Mouse (Mus musculus): ENCODE data around the gene 1700067K01Rik. TPM values are rescaled to one million over a fixed set of nuclear protein-coding genes. Genes with fewer than 3 reads are reported as not detected.
A peak's percentile ranks its signal among the peaks of the same experiment; 100 is the strongest.
"Not testable (repeated sequence)": the region's sequence is repeated elsewhere in the genome, so short reads cannot be mapped to it uniquely, and the experiment has no call there.

The 1700067K01Rik gene
- polyA plus RNA-seq, 1 experiment, result 0.13 TPM

DNA sequence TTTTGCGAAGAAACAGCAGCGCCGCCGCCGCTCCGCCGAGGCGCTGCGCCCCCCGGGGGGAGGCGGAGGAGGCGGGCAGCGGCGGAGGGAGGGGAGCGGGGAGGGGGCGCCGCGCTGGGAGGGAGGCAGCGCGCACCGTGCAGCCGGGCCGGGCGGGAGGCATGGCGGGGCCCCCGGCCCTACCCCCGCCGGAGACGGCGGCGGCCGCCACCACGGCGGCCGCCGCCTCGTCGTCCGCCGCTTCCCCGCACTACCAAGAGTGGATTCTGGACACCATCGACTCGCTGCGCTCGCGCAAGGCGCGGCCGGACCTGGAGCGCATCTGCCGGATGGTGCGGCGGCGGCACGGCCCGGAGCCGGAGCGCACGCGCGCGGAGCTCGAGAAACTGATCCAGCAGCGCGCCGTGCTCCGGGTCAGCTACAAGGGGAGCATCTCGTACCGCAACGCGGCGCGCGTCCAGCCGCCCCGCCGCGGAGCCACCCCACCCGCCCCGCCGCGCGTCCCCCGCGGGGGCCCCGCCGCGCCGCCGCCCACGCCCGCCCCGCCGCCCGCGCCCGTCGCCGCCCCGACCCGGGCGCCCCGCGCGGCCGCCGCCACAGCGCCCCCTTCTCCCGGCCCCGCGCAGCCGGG, 3.7 kb upstream of the 1700067K01Rik start, which contains the start of gene Samd1:
Gene Samd1 (plus strand): TSS at position 162 of the 631 bp plus-strand sequence.
- H3K27ac ChIP-seq (ENCODE audit: insufficient read depth, low read length), result peak within 1 kb of the TSS; percentile 90
- no peaks in the 10 kb centered on the region for H3K4me1 ChIP-seq (ENCODE audit: control insufficient read depth, insufficient read depth, low read length)
- TF ChIP-seq POLR2A (IDR thresholded peaks at IDR 0.05; ENCODE audit: extremely low read depth, insufficient read depth, low read length), result no peak
- no peak for TF ChIP-seq CTCF (IDR thresholded peaks at IDR 0.05; ENCODE audit: extremely low read depth, insufficient read depth, low read length)
- H3K4me3 ChIP-seq (ENCODE audit: insufficient read depth, low read length), result peak within 1 kb of the TSS; percentile 57

DNA sequence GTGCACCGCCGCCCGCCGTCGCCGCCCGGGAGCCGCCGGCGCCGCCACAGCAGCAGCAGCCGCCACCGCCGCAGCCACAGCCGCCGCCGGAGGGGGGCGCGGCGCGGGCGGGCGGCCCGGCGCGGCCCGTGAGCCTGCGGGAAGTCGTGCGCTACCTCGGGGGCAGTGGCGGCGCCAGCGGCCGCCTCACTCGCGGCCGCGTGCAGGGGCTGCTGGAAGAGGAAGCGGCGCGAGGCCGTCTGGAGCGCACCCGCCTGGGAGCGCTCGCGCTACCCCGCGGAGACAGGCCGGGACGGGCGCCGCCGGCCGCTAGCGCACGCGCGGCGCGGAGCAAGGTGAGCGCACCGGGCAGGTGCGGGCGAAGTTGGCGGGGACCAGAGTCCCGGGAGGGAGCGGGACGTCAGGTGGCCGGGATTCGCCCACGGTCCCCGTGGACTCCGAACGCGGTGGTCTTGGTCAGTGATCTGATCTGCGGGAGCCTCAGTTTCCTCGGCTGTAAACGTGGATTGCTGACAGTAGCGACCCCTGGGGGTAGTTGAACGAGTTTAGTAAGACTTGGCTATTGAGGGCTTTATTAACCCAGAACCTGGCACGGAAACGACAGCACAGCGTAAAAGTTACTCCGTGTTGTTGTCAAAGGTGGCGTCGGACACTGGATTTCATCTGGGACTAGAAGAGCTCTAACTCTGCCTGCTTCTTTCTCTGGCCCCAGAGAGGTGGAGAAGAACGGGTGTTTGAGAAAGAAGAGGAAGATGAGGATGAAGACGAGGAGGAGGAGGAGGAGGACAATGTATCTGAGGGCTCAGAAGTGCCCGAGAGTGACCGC, 2.9 kb upstream of the 1700067K01Rik start:
- Histone ChIP-seq H3K4me1 (ENCODE audit: control insufficient read depth, insufficient read depth, low read length) (peaks cover 1% of the 10 kb centered on the region; the same call in 1 of the 2 replicates), H3K27ac (ENCODE audit: insufficient read depth, low read length) (peak overlapping the region; percentile 68; the same call in 1 of the 2 replicates), H3K4me3 (ENCODE audit: insufficient read depth, low read length) (peak overlapping the region; percentile 42)
- TF ChIP-seq CTCF (IDR thresholded peaks at IDR 0.05; ENCODE audit: extremely low read depth, insufficient read depth, low read length) (peak; percentile 26; the same call in 1 of the 2 replicates), POLR2A (IDR thresholded peaks at IDR 0.05; ENCODE audit: extremely low read depth, insufficient read depth, low read length) (no peak)

DNA sequence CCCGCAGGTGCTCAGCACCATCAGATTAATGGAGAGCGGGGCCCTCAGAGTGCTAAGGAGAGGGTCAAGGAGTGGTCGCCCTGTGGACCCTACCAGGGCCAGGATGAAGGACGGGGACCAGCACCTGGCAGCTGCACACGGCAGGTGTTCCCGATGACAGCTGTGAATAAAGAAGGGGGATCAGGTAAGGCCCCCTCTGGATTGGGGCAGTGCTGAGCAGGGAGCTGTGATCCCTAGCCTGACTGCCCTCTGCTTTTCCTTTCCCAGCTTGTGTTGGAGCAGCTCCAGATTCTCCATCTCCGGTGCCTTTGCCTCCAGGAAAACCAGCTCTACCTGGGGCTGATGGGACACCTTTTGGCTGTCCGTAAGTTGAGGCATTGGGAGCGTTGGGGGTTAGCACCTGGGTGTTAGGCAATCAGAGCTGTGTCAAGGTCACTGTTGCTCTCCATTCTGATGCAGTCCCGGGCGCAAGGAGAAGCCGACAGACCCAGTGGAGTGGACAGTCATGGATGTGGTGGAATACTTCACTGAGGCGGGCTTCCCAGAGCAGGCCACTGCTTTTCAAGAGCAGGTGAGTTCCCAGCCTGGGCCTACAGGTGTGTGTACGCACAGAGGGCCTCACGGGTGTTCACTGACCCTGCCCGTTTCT, 2.1 kb upstream of the 1700067K01Rik start:
- H3K4me3 ChIP-seq (ENCODE audit: insufficient read depth, low read length), result peak overlapping the region; percentile 42; the same call in 1 of the 2 replicates
- no peak overlapping the region for H3K27ac ChIP-seq (ENCODE audit: insufficient read depth, low read length)
- TF ChIP-seq CTCF (IDR thresholded peaks at IDR 0.05; ENCODE audit: extremely low read depth, insufficient read depth, low read length) (no peak), POLR2A (IDR thresholded peaks at IDR 0.05; ENCODE audit: extremely low read depth, insufficient read depth, low read length) (no peak)
- H3K4me1 ChIP-seq (ENCODE audit: control insufficient read depth, insufficient read depth, low read length), result peaks cover 5% of the 10 kb centered on the region

DNA sequence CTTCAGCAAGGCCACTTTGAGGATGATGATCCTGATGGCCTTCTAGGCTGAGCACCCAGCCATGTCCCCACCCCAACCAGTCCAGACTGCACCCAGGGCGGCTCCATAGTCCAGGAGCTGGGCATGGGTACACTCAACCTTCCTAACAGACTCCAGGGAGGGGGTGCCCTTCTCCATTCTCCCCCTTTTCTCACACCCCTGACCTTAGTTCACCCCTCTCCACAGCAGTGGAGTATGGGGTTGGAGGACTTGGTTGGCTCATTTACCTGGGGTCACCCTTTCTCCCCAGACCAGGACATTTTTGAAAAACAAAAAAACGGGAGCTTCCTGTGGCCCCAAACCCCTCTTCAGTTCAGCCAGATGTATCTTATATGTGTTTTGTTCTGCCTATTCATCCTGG, 1.5 kb upstream of the 1700067K01Rik start:
- Histone ChIP-seq H3K4me1 (ENCODE audit: control insufficient read depth, insufficient read depth, low read length) (peaks cover 5% of the 10 kb centered on the region), H3K4me3 (ENCODE audit: insufficient read depth, low read length) (no peak overlapping the region), H3K27ac (ENCODE audit: insufficient read depth, low read length) (no peak overlapping the region)
- TF ChIP-seq POLR2A (IDR thresholded peaks at IDR 0.05; ENCODE audit: extremely low read depth, insufficient read depth, low read length), result no peak
- TF ChIP-seq CTCF (IDR thresholded peaks at IDR 0.05; ENCODE audit: extremely low read depth, insufficient read depth, low read length), result no peak

DNA sequence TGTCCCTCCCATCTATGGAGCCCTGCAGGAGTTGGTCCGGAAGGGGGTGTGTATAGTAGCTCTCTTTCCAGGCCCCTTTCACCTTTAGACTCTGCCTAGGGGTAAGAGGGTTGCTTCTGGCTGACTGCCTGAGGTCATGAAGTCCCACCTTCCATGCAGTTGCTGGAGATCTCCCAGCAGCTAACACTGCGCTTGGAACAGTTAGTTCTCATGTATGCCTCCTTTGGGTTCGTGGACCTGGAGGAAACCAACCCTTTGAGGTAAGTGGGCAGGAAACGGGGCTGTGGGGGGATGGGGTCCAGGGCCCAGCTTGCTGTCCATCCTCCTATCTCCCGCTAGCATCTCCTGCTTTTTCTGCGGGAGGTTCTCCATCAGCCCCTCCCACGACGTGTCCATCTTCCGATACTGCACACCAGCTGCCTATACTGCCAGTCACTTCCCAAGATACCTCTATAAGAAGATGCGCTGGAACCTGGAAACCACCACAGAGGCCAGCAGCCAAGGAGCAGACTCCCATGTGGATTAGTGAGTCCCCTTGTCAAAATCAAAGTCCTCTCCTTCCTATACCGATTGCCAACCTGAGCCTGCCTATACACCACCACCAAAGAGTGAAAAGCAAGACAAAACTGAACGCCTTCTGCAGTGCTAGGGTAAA, 1.8 kb downstream of the 1700067K01Rik start:
- TF ChIP-seq POLR2A (IDR thresholded peaks at IDR 0.05; ENCODE audit: extremely low read depth, insufficient read depth, low read length) (no peak), CTCF (IDR thresholded peaks at IDR 0.05; ENCODE audit: extremely low read depth, insufficient read depth, low read length) (no peak)
- Histone ChIP-seq H3K4me3 (ENCODE audit: insufficient read depth, low read length) (no peak overlapping the region), H3K4me1 (ENCODE audit: control insufficient read depth, insufficient read depth, low read length) (peaks cover 5% of the 10 kb centered on the region), H3K27ac (ENCODE audit: insufficient read depth, low read length) (no peak overlapping the region)

DNA sequence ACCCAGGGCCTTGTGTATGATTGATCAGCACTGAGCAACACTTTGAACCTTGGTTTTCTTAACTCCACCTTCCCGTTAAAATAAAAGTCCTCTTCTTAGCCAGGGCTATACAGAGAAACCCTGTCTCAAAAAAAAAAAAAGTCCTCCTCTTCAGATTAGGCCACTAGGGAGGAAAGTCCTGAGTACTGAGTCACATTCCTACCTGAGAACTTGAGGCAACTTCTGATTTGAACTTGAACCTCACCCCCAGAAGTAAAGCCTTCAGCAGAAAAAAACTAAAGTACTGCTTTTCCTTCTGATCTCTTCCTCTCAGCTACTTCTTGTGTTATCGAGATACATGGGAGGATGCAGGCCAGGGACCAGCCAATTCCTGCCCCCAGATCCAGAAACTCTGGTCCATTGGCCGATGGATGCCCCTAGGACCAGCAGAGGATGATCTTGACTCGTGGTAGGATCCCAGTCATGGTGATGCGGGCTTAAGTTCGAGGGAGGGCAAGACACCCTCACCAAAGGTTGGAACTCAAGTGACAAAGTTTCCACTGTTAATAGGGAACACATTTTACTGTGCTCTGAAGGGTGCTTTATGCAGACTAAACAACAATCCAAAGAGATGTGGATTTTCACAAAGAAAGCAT, 2.4 kb downstream of the 1700067K01Rik start:
- TF ChIP-seq CTCF (IDR thresholded peaks at IDR 0.05; ENCODE audit: extremely low read depth, insufficient read depth, low read length), result no peak
- no peak for TF ChIP-seq POLR2A (IDR thresholded peaks at IDR 0.05; ENCODE audit: extremely low read depth, insufficient read depth, low read length)
- peaks cover 5% of the 10 kb centered on the region for H3K4me1 ChIP-seq (ENCODE audit: control insufficient read depth, insufficient read depth, low read length)
- H3K4me3 ChIP-seq (ENCODE audit: insufficient read depth, low read length), result peak overlapping the region; percentile 67; the same call in 1 of the 2 replicates
- H3K27ac ChIP-seq (ENCODE audit: insufficient read depth, low read length), result no peak overlapping the region

DNA sequence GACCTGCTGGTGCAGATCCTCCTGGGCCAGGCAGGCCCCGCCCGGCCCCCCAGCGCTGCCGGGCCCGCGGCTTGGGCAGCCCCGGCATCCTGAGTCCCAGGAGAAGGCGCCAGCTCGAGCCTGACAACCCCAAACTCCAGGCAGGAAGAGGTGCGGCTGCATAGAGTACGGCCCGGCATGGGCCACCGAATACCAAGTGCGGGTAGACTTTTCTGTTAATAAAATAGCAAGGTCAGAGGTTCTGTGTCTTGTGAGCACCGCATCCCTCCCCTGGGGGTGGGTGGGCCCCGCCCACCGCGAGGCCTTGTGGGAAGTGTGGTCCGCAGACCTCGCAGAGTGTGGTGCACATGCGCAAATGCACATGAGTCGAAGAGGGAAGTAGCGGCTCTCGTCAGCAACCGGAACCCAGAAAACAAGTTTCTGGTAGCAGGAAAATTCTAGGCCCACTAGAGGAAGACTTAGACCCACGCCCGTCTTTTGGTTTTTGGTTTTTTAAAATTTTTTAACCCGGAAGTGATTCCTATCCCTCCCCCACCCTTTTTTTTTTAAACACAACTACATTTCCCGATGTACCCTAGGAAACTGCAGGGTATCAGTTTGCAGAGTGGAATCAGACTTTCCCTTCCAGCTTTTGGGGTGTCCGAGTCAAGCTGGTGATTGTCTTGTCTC, 3.4 kb downstream of the 1700067K01Rik start:
- Histone ChIP-seq H3K4me1 (ENCODE audit: control insufficient read depth, insufficient read depth, low read length) (peaks cover 5% of the 10 kb centered on the region), H3K4me3 (ENCODE audit: insufficient read depth, low read length) (peak overlapping the region; percentile 67), H3K27ac (ENCODE audit: insufficient read depth, low read length) (peak overlapping the region; percentile 52)
- no peak for TF ChIP-seq CTCF (IDR thresholded peaks at IDR 0.05; ENCODE audit: extremely low read depth, insufficient read depth, low read length)
- TF ChIP-seq POLR2A (IDR thresholded peaks at IDR 0.05; ENCODE audit: extremely low read depth, insufficient read depth, low read length), result peak; percentile 74

DNA sequence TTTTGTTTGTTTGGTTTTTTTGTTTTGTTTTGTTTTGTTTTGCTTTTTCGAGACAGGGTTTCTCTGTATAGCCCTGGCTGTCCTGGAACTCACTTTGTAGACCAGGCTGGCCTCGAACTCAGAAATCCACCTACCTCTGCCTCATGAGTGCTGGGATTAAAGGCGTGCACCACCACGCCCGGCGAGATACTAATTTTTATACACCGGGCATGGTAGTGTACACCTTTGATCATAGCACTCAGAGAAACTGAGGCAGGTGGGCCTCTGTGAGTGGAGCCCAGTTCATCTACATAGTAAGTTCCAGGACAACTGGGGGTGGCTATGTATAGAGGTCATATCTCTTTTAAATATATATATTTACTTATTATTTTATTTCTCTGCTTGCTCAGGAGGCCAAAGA, 4.2 kb downstream of the 1700067K01Rik start:
- H3K4me1 ChIP-seq (ENCODE audit: control insufficient read depth, insufficient read depth, low read length); H3K4me3 ChIP-seq (ENCODE audit: insufficient read depth, low read length); H3K27ac ChIP-seq (ENCODE audit: insufficient read depth, low read length): not testable (repeated sequence)

Measured in cortical plate, adult 2 months (tissue).